Mouse (Mus musculus) kidney, postnatal 4 days (tissue): ENCODE measurements around the gene Rnf26.
"Not testable (repeated sequence)": the region's sequence is repeated elsewhere in the genome, so short reads cannot be mapped to it uniquely, and the experiment has no call there.

Experiments used
- DNase-seq, 2 experiments: peaks; one replicate each; pipeline ENCODE4 v3.0.0; 2021; ENCODE audit warnings: mixed read lengths in 2 of 2

The Rnf26 gene

DNA sequence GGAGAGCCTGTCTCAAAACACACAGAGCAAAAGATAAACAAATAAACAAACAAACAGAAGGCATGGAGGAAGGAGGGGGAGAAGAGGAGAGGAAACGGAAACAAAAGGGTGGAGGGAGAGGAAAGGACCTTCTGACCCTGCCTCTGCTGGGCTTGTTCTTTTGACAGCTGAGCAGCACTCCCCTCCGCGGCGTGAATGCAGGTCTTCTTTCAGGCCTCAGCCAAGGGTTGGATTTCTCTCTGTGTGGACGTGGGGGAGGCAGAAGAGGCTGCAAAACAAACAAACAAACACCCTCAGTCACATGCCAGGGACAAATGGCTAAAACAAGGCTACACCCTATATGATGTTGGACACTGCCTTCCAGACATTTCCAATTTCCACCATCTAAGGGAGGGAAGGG lies 11.7 kb upstream of the Rnf26 start:
- DNase-seq = peak; percentile 25 to 52

DNA sequence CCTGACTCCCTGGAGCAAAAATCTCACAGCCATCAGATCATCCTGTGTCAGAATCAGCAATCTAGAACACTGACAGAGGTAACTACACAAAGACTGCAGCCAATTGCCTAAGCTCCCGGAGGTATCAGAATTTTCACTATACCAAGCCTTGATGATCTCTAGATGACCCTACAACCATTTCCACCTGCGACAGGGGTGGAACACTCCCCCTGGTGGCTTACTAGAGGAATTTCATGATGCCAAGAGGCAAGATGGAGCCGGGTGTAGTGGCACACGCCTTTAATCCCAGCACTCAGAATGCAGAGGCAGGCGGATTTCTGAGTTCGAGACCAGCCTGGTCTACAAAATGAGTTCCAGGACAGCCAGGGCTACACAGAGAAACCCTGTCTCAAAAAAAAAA lies 11.0 kb upstream of the Rnf26 start:
- no peak for DNase-seq

DNA sequence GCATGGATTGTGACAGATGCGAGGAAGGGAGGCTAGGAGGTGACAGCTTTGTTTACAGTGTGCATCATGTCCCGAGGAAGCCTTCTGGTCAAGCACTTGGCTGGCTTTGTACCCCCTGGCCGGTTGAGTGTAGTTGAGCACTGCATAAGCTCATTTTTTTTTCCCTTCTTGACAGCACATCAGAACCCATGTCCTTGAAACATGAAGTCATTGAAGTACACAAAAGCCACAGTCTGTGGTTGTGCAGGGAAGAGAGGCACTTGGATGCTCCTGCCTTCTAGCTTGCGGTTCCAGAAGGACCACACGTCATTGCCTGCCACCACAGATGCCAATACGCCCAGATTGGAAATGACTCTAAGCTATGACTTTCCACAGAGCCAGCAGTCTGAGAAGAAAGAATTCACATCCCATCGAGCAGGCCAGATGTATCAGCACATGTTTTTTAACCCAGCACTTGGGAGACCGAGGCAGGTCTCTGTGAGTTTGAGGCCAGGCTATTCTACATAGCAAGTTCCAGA lies 6.7 kb upstream of the Rnf26 start:
- DNase-seq = no peak

DNA sequence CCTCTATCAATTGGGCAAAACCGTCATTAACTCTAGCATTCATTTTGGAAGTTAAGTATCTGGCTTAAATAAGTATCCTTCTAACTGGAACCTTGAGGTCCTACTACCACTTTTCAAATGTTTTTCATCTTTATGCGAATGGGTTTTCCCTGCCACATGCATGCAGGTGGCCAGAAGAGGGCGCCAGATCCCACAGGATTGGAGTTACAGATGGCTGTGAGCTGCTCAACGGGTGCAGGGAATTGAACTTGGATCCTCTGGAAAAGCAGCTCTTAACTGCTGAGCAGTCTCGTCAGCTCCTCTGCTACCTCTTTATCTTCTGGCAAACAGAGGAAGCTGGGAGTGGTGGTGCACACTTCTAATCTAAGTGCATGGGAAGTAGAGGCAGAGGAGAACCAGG lies 5.7 kb upstream of the Rnf26 start:
- peak; percentile 65 for DNase-seq

DNA sequence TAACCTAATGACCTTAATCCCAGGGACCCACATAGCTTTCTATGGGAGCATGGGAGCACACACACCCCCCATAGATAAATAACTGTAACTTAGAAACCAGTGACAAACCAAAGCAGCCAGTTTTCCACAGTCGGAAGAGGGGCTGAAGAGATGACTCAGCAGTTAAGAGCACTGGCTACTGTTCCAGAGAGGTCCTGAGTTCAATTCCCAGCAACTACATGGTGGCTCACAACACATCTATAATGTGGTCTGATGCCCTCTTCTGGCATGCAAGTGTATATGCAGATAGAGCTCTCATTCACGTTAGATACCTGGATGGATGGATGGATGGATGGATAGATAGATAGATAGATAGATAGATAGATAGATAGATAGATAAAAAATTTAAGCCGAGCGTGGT lies 2.9 kb upstream of the Rnf26 start:
- no peak for DNase-seq

DNA sequence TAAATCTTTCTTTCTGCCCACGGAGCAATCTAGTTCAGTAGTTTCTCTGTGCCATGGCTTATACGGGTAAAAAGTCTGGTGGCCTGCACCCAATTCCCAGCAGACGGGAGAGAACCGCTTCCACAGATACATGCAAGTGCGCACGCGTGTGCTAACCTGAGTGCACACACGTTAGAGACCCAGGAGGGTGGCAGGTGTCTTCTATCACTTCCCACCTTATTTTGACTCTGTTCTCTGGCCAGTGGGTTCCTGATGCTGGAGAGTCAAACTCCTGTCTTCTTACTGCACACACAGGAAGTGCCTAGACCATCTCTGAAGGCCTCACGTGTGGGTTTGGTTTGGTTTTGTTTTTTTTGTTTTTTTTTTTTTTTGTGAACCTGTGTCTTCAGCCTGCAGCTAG lies 2.3 kb upstream of the Rnf26 start:
- DNase-seq = no peak

DNA sequence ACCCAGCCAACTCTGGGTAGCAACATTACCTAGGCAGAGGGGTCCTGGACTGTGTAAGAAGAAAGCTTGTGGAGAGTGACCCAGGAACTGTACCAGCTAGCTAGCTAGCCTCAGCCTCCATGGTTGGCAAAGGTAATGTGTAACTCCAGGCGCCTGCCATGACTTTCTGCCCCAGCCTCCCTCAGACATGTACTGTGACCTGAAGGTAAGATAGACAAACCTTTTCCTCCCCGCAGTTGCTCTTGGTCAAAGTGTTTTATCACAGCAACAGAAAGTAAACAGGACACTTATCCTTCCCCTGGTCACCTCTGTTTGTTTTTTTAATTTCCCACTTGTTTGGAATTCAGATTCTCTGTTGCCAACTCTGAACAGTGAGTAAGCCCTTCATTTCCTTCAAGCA lies 1.1 kb upstream of the Rnf26 start:
- no peak for DNase-seq

DNA sequence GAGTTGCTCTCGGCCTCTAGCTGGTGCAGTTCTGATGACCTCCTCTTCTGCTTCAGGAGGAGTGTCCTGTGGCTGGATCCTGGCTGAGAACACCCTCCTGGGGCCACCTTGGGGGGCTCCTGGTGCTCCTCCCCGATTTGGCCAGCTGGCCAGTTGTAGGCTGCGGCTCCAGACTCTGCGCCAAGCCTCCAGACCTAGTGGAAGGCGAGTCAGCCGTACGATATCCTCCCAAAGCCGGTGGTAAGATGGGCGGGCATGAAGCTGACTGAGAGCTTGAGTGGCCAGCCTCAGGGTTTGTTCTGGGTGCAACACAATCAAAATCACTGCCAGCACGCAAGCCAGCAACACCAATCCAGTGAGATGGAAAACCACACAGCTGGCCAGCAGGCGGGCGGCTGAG lies 1.4 kb downstream of the Rnf26 start:
- DNase-seq = not testable (repeated sequence)

DNA sequence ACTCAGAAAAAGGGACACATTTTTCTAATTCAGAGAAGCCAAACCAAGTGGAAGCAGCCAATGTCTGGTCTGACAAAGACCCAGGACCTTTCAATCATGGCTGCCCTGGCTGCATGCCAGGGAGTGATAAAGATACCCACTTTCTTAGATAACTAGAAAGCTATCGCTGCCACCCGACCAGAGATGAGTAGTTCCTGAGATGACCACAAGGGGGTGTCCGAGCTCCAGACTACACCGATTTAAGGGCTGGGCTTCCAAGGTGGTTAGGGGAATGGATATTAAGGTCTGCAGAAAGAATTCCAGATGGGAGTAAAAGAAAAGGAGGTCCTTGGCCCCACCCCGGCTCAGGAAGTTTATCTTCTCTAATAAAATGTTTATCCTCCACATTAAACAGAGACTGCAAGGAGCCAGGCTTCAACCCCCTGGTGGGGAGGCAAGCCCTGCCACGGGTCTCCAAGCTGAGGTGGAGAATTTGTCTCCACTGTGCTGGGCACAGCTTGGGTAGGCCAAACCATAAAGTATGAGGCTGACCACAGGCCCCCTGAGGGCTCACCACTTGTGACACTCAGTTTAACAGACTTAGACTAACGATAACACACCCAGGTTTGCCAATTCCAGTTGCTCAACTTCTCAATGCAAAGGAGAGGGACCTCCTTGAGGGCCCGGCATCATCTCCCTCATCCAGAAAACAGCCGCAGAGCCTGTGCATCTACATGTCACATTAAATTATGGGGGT lies 3.8 kb downstream of the Rnf26 start:
- DNase-seq = peak; percentile 85 to 87

DNA sequence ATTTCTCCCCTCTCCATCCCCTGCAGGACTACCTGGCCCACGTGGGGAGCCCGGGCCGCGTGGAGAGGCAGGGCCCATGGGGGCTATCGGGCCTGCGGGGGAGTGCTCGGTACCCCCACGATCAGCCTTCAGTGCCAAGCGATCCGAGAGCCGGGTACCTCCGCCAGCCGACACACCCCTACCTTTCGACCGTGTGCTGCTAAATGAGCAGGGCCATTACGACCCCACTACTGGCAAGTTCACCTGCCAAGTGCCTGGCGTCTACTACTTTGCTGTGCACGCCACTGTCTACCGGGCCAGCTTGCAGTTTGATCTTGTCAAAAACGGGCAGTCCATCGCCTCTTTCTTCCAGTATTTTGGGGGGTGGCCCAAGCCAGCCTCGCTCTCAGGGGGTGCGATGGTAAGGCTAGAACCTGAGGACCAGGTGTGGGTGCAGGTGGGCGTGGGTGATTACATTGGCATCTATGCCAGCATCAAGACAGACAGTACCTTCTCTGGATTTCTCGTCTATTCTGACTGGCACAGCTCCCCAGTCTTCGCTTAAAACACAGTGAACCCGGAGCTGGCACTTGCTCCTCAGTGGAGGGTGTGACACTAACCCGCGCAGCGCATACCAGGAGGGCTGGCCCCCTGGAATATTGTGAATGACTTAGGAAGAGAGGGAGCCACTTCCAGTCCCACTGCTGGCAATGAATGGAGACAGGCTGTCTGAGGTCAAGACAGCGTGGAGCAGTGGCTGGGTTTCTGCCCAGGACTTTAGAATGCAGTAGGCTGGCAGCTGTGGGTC lies 4.9 kb downstream of the Rnf26 start:
- DNase-seq = peak in 1 of 2 experiments; percentile 29

DNA sequence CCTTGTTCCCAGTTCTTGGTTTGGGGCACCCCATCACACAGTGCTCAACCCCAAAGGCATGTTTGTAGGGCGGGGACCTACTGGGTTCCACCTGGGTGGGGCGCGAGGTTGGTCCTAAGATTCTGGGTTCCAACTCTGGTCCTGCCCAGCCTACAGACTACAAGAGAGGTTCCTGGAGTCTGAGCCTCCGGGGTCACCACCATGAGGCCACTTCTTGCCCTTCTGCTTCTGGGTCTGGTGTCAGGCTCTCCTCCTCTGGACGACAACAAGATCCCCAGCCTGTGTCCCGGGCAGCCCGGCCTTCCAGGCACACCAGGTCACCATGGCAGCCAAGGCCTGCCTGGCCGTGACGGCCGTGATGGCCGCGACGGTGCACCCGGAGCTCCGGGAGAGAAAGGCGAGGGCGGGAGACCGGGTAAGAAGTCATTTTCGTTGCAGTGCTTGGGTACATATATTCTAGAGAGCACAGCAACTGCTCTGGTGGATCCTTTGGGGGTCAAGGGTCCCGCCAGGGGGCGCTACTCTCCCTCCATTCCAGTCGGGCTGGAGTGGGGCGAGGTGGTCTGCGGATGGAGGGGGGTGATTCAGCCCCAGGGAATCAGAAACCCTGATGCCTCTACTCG lies 5.6 kb downstream of the Rnf26 start:
- DNase-seq = peak; percentile 79 to 83

DNA sequence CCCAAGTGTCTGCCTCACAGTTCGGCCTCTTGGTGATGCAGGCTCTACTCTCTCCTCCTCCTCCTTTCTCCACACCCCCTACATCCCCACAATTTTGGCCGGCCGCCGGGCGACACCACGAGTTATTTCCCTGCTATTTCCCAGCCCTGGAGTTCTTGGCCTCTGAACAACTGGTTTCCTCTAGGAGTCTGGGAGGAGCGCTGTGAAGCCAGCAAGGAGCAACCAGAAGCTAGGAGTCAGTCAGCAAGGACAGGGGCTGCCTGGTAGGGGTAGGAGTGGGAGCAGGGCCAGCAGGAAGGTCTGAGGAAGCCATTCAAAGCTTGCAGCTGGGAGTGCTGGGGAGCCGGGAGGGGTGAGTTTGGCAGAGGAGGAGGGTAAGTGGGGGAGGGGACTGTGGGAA lies 6.2 kb downstream of the Rnf26 start, which contains the start of gene C1qtnf5:
C1qtnf5 (plus strand) TSS at position 136 of the 400 bp plus-strand sequence.
- DNase-seq = peak; percentile 92 to 93

DNA sequence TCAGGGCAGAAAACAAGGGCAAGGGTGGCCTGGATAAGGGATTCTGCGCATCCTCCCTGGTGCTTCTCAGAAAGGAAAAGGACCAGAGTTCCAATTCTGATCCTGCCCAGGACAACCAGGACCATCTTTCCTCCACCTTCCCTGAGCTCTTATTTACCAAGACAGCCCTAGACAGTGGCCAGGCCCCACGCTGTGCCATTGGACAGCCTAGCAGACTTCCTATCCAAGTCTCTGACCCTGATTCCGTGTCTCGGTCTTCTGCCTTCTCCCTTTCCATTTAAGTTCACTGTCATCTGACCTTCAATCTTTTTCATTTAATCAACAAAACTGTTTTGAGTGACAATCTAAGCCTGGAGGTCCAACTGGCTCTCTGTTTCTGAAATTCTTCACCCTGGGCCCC lies 6.7 kb downstream of the Rnf26 start:
- peak in 1 of 2 experiments; percentile 27 for DNase-seq

DNA sequence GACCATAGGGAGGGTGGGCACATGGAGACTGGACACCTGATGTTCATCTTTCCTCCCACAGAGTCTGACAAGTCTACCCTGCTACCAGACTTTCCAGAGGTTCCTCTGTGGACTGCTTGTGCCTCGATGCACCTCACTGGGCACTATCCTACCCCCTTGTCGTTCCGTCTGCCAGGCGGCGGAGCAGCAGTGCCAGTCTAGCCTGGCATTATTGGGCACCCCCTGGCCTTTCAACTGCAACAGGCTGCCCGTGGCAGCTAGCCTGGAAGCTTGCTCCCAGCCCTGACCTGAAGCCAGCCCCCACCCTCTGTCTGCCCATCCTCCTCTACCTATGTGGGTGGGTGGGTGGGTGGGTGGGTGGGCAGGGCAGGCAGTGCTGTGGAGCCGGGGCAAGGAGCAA lies 7.1 kb downstream of the Rnf26 start:
- DNase-seq = peak in 1 of 2 experiments; percentile 29

DNA sequence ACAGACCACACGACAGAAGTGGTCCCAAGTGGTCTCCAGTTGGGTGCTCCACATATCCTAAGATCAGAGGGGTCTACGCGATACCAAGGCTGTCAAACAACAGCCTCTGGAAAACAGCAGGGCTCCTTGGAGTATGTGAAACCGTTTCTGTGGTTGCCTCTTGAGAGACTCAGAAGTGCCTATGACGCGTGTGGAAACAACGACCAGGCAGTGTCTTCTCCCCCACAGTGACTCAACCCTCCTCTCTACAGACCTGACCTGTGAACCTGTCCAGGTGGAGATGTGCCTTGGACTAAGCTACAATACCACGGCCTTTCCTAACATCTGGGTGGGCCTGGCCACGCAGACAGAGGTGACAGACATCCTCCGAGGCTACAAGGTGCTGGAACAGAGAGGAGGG lies 7.5 kb downstream of the Rnf26 start:
- DNase-seq = no peak

DNA sequence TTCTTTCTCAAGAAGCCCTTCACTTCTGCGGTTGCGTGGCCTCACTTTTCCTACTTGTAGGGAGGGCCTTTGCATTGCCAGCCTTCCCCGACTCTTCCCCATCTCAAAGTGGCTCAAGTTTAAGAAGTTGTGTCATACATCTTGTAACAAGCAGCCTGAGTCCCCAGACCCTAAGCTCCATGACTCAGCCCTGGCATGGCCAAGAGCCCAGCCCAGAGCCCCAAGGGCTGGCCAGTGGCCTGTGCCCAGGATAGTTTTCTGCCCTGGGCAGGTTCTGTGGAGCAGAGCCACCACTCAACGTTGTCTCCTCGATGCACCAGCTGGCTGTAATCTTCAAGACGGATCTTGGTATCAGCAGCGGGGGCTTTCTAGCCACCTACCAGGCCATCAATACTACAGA lies 8.4 kb downstream of the Rnf26 start:
- DNase-seq = no peak

DNA sequence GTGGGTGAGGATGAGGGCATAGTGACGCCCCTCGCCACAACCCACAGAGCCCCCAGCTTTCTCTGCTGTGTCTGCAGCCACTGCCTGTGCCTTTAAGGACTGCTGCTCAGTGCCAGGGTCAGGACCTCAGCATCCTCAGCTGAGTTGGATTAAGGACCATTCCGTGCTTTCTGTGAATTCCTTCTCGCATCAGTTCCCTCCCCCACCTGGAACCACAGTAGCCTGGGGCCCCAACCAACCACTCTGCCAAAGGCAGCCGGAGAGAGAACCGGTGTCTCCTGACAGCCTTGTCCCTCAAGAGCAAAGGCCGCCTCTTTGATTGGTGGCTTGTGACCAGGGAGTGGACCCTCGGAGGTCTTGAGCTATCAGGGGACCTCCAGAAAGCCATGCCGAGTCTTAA lies 11.8 kb downstream of the Rnf26 start, which contains the start of gene Mfrp:
Mfrp (plus strand) TSS at position 240 of the 400 bp plus-strand sequence.
- peak; percentile 32 to 59 for DNase-seq

DNA sequence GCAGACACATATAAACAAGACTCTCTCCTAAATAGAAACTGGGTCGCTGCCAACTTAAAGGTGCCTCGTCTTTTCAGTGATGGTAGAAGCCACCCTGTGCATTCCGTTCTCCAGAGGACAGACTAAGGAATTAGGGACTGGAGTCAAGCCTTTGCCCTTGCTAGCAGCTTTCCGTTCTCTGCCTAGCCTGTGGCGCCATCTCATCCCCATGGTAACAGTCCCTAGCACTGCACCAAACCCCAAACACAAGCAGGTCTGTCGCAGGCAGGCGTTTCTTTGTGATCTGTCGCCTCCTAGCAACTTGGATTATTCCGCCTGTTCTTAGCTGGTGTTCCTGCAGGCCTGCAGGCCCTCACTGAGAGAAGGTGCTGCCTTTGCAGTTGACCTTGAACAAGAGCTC lies 16.8 kb downstream of the Rnf26 start:
- no peak for DNase-seq

DNA sequence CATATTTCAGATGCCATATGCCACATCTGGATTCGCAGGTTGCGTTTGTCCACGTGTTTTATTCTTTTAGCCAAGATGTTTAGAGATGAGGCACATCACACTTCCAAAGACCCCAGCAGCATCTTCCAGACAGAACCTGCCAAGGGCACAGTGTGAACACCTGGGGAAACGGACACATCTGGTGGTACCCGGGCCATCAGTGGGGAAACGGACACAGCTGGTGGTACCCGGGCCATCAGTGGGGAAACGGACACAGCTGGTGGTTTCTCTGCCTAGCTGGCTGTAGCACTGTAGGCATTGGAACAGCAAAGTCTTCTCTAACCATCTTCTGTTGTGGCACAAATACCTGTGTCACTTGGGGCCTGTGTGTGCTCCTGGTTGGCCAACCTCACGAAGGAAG lies 17.5 kb downstream of the Rnf26 start:
- DNase-seq = no peak

DNA sequence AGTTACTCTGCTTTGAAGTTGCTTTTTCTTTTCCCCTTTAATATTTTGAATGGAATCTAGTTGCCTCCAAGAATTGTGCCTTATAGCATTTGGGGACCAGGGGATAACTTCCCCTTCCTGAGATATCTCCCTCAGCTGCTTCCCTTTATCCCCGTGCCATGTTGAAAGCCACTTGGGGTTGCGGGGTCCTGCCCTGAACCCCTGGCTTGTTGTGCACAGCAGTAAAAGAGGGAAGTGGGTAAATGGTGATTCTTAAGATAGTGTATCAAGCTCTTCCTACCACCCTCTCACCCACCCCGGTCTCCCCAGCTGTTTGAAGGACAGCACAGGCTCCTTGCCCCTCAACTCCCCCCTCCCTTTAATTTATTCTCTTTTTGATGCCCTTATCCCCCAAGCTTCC lies 18.6 kb downstream of the Rnf26 start:
- no peak for DNase-seq

DNA sequence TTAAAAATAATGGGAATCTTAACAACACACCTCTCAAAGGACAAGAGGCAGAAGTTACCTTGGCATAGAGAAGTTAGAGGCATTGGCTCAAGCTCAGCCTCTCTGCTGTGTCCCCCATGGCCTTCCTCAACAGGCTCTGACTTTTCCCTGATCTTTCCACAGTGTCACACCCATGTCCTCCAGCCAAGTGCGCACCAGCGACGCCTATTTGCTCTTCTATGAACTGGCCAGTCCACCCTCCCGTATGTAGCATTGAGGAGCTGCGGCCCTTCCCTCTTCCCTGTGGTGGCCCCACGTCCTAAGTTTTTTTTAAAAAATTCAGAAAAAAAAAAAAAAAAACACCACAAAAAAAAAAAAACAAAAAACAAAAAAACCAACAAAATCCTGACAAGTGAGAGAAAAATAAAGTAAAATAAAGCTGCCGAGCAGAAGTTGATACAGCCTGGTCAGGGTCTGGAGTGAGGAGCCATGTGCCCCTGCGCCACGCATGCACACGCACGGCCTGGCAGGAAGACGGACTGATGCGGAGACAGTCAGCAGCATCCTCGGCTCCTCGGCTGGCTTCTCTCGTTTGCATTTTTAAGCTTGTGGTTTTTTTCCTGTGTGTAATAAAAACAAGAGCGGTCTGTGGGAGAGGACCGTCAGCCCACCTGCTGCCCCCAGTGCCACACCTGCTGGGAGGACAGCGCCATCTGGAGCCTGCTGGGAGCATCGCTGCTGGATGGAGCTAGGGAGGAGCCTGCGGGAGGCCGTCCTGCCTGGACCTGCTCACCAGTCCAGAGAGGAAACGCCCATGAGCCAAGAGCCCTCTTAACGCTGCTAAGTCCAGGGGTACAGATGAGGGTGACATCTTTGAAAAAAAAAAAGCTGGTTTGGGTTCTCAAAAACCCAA lies 19.5 kb downstream of the Rnf26 start:
- peak; percentile 91 to 92 for DNase-seq

DNA sequence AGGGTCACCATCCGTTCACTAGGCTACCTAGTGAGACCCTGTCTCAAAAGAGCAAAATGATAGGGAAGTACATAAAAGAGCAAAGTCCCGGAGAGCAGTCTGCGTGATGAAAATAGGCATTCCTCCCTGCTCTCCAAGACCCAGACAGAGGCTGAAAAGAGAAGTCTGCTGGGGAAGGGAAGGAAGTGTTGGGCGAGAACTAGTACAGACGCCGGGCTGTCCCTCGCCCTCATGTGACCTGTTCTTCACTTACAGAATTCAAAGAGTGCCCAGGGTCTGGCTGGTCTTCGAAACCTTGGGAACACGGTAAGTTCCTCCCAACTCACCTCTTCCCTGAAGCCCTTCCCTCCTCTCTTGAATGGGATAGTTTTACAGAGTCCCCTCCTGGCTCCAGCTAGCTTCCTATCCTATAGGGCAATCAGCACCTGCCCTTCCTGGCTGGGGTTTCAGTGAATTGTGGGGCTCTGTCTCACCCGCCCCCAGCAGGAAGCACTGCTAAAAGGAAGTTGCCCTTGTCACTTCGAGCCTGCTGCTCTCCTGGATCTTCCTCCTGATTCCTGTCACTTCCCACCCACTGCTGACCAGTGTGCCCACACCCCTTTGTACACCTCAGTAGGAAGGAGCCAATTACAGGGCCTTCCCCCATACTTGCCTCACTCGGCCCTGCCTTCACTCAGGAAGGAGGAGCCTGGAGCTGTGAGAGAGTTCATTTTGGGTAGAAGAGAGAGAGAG lies 24.3 kb downstream of the Rnf26 start:
- no peak for DNase-seq
